Mouse (Mus musculus) embryo, embryonic 11.5 days (tissue): ENCODE measurements around the gene Tmem37.

Source experiments
- DNase-seq: peaks from one replicate; pipeline ENCODE4 v3.0.0-alpha.2; 2012; ENCODE audit warnings: low read depth, low spot score

Gene Tmem37

GRCm38 (mm10) chr1:120073519-120074306 lies at the start of gene Tmem37:
Gene Tmem37 (minus strand): TSS chr1:120074074.
- peak; percentile 57 for DNase-seq

DNA sequence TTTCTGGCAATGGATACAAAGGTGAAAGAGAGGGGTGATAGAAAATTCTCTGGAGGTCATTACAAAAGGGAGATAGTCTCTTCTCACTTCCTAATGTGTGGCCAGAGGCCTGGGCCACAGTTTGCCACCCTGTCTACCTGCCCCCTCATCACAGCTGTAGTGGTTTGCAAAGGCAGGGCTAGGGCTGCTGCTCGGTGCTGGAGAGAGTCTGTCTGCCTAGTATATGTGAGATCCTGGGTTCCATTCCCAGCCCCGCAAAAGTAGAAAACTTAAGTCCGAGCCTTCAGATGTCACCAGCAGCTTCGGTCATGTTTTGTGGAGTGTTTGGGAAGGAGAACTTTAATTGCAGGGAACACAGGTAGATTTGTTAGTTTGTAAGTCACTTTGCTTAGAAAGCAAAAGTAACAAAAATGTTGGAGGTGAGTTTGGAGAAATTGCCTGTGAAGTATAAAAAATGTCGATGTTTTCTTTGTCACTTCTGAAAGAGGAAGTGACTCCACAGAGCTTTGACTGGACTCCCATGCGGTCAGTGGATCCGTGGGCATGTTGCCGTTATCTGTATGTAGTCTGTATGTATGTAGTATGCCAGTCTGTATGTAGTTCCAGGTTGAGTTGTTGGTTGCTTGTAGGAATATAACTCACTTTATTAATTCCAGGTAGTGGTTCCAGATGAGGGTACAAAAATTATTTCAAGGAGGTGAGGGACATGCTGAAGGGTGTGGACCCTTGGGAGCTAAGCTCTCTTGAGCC lies 48.9 kb upstream of the Tmem37 start:
- no peak for DNase-seq

DNA sequence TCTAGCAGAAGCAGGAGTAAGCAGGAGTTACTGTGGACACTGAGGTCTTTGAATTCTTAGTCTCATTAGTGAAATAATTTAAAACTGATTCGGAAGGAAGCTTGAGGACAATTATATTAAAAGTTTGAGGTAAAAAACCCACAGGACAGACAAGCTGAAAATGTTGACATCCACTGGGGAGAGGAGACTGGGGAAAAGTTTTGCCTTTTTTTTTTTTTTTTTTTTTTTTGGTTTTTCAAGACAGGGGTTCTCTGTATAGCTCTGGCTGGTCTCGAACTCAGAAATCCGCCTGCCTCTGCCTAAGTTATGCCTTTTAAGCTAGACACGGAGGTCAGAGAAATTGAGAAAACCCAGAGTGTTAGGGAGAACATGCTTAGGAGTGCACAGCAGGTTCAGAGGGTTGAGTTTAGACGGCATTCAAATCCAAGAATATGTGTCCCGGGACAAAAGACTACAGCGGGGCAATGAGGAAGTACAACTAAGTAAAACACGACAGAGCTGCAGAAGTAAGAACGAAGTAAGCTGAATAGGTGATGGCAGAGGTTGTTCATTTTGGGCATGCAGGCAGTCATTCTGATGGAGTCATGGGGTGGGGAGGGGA lies 48.2 kb upstream of the Tmem37 start:
- no peak for DNase-seq

- DNase-seq = peak; percentile 98
Measured at GRCm38 (mm10) chr1:120120969-120121811, 47.3 kb upstream of the Tmem37 start, which contains the start of the genes Dbi and 3110009E18Rik. Gene Dbi (minus strand): TSS chr1:120121078. Gene 3110009E18Rik (plus strand): TSS chr1:120121187.

GRCm38 (mm10) chr1:120120141-120120968 lies 46.5 kb upstream of the Tmem37 start:
- DNase-seq = peak; percentile 4

- DNase-seq = no peak
Measured at GRCm38 (mm10) chr1:120119389-120119788, 45.5 kb upstream of the Tmem37 start.

GRCm38 (mm10) chr1:120118854-120119253 lies 45.0 kb upstream of the Tmem37 start:
- no peak for DNase-seq

DNA sequence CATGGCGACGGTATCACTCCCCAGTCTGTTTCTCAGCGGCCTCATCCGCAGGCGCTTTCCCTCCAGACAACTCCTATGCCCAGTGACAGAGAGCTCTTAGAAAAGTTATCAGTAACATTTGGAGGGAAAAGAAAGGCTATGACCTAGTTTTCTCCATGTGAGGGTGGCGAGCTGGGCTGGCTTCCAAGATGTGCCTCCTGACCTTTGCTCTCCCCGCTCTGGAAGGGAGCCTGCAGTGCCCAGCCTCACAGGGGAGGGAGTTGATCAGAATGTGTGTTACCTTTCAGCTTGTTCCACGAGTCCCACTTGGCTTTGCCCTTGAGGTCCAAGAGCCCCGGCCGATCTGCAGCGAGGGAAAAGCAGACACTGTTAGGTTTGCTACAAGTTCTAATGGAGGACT lies 42.2 kb upstream of the Tmem37 start:
- DNase-seq = no peak

DNA sequence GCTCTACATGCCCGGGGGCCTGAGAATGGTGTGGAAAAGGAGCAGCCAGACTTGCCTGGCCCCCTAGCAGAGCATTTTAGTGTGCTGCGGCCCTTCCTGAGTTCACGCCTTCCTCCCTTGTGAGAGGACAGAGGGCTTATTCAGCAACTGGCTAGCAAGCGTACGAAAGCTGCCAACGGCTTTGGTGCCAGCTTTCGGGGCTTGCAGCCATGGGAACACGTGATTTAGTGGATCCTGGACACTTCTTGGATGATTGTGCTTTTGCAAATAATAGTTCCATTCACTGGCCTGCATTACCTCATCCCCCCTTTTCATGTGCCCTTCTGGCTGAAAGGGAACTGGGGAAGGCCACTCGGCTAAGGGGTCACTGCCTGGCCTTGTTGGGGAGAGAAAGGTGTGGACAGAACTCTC lies 41.8 kb upstream of the Tmem37 start:
- DNase-seq = peak; percentile 8

DNA sequence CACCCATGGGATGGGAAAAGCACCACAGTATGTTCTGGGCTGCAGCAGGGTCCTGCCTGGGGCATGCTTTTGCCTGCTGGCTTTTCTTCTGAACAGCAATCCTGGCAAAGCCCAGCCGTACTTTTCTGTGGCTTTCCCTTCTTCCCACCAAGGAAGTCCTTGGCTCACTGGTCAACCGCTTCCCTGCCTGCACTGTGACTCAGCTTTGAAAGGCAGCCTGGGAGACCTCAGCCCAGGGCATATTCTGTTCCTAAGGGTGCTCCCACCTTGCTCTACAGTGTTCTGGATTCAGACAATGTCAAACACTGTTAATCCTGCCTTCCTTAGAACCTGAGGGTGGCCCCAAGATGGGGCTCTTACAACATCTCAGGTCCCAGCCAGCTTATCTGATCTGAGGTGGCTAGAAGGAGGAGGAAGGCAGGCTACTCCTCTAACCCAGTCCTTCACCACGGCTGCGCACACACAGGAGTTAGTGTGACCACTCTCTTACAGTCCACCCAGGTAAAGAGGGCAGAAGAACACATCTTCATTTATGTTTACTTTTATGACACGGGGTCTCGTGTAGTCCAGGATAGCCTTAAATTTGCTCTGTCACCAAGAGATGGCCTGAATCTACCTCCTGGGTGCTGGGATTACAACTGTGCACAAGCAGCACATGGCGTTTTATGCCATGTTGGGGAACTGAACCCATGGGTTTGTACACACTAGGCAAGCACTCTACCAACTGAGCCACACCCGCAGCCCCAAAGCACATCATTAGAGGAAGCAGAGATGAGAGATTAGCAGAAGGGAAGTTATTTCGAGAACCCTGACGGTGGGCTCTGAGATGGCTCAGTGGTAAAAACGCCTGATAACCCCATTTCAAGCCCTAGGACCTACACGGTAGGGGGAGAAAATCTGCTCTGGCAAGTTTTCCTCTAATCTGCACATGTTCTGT lies 38.6 kb upstream of the Tmem37 start:
- no peak for DNase-seq

DNA sequence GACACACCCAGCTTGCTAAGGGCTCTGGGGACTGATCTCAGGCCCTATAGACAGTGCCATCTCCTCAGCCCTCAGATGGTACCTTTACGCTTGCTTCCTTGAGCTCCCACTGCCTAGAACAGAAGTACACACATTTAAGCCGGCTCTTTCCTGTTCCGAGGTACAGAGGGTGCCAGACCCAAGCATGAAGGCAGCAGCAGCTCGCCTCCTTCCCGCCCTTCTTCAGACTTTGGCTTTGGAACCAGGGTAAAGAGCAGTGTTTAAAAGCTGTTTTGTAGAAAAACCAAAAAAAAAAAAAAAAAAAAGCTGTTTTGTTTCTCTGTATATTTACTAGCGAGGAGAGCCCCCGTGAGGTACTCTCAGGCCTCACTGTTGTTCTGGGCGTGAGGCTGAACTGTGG lies 37.9 kb upstream of the Tmem37 start:
- DNase-seq = no peak

DNA sequence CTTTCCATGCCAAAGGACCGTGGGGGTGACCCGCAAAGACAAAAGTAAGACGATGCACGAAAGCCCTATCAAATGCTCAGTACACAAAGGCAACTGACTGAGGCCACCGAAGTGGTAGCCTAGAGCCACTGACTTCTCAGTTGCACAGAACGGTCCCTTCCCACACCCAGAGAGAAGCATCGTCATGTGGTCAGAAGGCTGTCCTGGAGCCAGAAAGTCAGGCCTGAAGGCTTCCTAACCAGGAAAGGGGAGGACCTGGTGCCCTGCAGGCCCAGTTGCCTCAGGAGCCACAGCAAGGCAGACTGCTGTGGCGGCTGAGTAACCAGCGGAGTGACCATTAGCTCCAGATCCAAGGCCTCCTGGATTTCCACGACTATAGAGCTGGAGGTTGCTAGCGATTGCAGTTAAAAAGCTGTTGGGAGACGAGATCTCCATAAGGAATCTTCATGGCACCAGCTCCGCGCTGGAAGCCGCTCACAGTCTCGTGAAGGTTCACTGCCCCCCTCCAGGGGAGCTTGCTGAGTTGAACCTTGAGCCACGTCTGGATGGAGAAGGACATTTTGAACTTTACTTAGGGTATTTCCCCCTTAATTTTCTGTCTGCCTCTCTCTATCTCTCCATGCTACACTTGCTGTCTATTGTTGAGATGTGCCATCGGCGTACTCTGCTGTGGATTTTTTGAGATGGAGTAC lies 36.0 kb upstream of the Tmem37 start:
- DNase-seq = no peak

GRCm38 (mm10) chr1:120105556-120105959 lies 31.7 kb upstream of the Tmem37 start:
- DNase-seq = no peak

DNA sequence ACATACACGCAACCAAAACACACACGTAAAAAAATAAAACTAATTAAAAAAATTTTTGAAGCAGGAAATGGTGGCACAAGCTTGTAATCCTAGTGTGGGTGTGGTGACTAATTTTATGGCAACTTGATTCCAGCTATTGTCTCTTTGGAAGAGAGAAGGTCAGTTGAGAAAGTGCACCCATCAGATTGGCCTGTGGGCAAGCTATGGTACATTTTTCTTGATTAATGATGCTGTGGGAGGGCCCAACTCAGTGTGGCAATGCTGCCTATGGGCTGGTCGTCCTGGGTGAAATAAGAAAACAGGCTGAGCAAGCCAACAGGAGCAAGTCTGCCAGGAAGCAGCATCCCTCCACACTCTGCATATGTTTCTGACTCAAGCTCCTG lies 27.3 kb upstream of the Tmem37 start:
- no peak for DNase-seq

DNA sequence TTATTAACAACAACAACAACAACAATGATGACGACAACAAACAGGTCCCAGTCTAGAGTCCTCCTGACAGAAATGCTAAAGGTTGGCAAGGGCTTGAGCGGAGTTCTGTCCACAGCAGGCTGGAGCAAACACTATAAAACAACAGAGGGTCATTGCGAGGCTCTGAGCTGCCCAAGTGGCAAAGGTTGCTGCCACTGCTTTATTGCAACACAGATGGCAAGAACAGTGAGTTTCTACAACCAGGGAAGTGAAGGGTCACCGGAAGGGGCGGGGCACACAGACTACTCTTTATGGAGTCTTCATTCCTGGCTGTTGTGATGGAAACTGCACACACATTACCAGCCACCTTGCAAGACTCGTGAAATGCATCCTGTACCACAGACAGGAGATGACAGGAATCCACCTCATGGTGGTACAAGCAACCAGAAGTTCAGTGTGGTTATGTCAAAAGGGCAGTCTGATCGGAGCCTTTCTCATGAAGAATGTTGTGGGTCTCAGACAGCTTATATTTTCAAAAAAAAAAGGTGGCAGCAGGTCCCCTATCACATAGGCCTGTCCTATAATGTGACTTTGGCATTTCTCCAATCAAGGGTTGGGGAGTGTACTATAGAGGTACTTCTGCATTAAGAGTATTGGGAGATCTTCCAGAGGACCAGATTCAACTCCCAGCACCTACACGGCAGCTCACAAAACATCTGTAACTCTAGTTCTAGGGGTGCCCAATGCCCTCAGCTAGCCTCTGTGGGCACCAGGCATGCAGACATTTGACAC lies 26.8 kb upstream of the Tmem37 start:
- no peak for DNase-seq

- no peak for DNase-seq
Measured at GRCm38 (mm10) chr1:120099483-120099882, 25.6 kb upstream of the Tmem37 start.

DNA sequence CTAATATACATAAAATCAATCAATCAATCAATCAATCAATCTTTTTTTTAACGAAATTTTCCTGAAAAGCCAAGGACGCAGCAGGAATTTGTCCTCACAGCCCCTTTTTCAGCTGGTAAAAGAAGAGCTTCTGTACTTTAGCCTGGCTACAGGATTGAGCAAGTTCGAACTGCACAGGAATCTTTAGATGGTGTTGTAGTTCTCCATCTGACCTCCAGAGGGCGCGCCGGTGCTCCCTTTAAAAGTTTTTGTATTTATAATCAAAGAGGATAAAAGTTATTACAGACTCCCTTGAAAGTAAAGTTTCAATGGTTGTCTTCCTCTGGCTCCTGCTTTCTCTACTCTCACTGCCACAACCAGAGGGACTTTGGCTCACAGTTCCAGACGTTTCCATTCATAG lies 24.5 kb upstream of the Tmem37 start:
- no peak for DNase-seq

DNA sequence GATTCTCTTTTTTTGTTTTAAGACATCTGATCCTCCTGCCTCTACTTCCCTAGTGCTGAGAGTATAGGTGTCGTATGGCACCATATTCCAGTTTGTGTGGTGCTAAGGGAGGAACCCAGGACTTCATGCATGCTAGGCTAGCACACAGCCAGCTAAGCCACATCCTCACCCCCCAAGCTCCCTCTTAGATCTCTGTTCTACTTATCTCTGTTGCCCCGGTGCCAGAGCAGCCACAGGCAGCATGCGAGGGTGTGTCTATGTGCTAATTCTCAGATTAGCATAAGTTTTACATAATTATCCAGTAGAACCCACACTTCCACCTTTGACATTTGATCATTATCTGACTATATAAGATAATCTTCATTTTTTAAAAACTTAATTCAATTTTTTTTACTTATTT lies 21.0 kb upstream of the Tmem37 start:
- no peak for DNase-seq
